Mouse (Mus musculus): ENCODE results near the gene Gstt1. TPM values are rescaled to one million over a fixed set of nuclear protein-coding genes. Genes with fewer than 3 reads are reported as not detected.

Gstt1 gene
- polyA plus RNA-seq, 1 experiment, result not detected

DNA sequence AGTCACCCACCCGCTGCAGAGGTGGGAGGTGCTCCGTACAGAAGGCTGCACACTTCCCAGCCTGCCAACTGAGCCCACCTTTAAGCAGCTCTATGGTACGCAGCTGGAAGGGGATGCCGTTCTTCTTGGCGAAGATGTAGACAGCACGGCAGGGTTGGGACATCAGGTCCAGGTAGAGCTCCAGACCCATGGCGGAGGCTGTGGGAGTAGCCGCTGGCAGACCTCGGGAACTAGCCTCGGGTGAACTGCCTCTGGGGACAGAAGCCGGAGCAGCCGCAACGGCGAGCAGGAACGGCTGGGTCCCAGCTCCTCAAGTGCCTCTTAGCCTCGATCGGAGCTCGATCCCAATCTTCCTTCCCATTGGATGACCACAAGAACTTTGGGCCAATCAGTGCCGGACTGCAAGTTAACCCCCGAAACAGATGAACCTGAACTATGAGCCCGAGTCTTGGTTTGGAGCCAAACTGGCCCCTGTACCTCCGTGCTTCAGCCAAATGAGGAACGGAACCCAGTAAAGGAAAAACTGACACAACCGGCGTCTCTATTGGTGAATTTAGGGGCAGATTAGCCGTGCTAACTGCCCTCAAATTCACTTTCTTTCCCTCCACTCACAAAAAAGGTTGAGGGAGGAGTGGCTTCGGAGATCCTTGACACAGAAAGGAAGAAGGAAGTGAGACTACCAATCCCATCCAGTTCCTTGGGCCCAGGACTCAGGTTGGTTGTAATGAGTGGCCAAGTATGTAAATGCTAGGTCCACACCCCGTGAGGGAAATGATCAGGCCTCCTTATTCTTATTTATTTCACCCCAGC lies 17.4 kb downstream of the Gstt1 start, which contains the start of the genes Gm20441 and Gstt3:
Gm20441 (minus strand) TSS at position 186 of the 810 bp plus-strand sequence.
Gstt3 (minus strand) TSS at position 646 of the 810 bp plus-strand sequence.
- TF ChIP-seq GATA1 (IDR thresholded peaks at IDR 0.05; ENCODE audit: low read length), result no peak

DNA sequence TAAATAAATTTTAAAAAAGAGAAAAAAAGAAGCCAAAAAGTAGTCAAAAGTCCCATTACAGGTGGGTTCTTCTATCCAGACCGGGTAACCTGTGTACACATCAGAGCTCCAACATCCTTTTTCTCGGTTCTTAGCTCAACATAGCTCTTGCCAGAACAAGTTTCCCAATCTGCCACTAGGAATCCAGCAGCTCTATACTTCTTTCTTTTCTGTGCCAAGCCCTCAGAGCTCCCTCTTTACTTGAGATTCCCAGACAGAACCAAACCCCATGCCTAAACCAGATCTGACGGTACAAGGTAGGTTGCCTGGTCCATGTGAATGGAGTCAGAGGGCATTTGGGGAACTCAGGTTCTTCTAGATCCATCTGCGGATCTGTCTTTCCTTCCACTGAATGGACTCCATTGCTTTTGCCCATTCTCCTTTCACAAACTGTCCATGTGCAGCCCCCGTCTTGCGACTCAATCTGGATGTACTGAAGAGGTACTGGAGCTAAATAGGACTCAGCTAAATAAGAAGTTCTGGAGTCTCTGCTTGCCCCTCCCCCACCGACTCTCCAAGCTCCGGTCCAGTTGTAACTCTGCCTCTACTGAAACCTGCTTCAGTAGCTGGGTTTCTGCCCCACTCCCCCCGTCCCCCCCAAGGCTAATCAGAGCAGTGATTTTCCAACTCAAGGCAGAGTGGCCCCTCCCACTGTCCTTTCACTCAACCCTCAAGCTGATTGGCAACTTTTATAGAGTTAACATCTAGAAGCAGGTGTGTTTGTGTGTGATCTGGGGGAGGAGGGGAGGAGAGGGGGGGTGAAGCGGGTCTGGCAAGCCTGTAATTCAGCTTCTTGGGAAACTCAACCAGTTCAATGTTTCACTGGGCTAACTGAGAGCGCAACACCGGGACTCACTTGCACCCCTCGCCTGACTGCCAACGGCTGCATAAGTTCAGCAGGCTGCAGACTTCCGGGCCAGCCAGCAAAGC lies 18.9 kb downstream of the Gstt1 start:
- no peak for TF ChIP-seq GATA1 (IDR thresholded peaks at IDR 0.05; ENCODE audit: low read length)

DNA sequence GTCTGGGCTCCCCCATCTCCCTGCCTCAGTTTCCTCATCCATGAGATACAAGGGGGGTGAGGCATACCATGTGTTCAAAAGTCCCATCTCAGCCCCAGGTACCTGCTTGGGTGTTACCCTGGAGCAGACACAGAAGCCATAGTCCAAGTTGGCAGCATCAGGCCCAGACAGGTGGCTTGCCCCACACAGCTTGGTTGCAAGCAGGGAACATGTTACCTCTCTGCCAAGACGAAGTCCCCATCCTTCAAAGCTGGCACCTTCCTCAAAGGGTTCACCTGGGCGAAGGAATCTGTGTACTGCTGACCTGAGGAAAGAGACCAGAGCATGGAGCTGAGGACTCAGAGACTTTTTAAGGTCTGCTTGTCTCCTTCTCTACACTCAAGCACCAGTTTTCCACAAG lies 20.5 kb downstream of the Gstt1 start:
- no peak for TF ChIP-seq GATA1 (IDR thresholded peaks at IDR 0.05; ENCODE audit: low read length)

DNA sequence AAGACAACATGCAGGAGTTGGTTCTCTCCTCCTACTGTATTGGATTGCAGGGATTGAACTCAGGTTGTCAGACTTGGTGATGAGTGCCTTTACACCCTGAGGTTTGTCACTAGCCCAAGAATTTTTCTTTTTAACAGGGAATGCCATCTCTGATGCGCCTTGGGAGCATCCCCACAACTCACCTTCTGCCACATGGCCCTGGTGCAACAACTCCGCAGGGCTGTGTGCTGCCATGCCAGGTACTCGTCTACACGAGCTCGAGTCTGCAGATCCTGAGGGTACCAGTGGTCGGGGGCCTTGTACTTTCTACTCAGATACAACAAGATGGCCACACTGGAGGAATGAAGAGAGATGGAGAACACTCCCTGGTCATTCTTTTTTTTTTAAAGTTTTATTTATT lies 21.8 kb downstream of the Gstt1 start:
- no peak for TF ChIP-seq GATA1 (IDR thresholded peaks at IDR 0.05; ENCODE audit: low read length)

DNA sequence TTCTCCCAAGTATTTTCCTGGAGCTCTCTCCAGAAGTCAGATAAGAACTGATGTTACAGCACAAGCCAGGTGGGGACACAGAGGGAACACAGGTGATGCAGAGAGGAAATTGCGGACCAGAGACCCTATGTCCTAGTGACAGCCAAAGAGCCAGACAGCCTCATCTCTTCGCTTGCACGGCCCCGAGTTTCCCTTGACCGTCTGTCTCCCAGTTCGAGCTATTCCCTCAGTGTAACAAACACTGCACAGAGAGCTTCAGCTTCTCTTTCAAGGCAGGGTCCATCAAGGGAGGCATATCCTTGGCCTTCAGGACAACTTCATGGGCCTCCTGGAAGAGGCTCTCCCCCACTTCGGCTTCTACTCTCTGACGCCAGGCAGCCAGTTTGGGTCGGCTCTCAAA lies 23.8 kb downstream of the Gstt1 start:
- TF ChIP-seq GATA1 (IDR thresholded peaks at IDR 0.05; ENCODE audit: low read length), result no peak

DNA sequence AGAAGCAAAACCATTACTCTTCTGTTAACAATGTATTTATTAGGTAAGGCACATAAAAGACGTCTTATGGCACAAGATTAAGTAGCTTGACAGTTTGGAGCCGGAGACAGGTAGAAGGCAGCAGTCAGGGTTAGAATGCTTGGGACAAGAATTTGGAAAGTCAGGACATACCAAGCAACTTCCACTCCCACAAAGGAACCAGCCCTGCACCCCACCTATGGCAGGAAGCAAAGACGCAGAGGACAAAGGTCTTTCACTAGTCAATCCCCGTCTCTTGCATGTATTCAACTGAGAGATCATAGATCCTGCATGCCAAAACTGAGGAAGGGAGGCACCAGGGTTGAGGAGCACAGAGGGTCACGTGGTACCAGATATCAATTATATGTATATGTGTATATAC lies 24.3 kb downstream of the Gstt1 start:
- no peak for TF ChIP-seq GATA1 (IDR thresholded peaks at IDR 0.05; ENCODE audit: low read length)

DNA sequence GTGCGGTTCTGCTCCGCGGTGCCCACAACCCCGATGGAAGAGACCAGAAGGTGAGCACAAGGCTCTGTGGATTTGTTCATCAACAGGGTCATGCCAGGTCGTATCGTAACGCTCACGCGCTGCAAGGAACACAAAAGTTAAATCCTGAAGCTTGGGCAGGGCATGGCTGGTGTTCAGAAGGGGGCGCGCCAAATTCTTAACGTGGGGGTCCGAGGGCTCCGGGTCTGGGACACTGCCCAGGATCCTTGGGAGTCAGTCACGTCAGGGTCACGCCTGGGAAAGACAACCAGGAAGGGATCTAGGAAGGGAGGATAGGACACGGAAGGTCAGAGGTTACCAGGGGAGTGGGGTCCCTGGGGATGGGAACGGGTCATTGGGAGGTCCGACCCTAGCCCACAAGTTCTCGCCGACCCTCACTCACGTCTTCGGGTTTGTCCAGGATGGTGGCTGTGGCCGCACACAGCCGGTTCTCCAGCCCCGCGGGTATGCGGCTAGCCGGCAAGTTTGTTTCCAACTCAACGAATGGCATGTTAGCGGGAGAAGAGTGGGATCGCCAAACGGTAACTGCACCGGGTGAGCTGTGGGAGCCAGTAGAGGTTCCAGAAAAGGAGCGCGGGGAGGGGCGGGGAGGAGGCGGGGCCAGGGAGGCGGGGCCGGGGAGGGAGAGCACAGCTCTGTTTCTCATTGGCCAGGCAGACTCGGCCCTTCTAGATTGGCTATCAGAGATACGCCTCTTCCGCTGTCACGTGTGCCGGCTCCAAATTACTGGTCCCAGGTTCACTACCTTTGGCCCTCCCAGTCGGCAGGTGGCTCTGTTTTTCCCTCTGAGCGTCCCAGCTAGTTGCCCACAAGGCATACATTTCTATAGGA lies 25.4 kb downstream of the Gstt1 start, which contains the start of gene Ddt:
Ddt (minus strand) TSS at position 620 of the 870 bp plus-strand sequence.
- no peak for TF ChIP-seq GATA1 (IDR thresholded peaks at IDR 0.05; ENCODE audit: low read length)

DNA sequence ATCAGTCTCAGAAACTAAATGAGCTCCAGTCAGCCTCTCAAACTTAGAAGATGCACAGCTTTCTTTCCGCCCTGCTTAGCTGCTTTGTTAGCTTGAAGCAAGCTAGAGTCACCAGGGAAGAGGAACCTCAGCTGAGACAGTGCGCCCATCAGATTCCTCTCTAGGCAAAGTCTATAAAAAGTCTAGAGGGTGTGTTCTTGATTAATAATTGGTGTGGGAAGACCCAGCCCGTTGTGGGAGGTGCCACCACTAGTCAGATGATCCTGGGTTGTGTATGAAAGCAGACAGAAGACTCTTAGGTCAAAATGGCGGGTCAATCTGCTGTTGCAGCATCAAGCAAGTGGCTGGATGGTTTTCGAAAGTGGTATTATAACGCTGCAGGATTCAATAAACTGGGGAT lies 31.5 kb downstream of the Gstt1 start:
- no peak for TF ChIP-seq GATA1 (IDR thresholded peaks at IDR 0.05; ENCODE audit: low read length)

DNA sequence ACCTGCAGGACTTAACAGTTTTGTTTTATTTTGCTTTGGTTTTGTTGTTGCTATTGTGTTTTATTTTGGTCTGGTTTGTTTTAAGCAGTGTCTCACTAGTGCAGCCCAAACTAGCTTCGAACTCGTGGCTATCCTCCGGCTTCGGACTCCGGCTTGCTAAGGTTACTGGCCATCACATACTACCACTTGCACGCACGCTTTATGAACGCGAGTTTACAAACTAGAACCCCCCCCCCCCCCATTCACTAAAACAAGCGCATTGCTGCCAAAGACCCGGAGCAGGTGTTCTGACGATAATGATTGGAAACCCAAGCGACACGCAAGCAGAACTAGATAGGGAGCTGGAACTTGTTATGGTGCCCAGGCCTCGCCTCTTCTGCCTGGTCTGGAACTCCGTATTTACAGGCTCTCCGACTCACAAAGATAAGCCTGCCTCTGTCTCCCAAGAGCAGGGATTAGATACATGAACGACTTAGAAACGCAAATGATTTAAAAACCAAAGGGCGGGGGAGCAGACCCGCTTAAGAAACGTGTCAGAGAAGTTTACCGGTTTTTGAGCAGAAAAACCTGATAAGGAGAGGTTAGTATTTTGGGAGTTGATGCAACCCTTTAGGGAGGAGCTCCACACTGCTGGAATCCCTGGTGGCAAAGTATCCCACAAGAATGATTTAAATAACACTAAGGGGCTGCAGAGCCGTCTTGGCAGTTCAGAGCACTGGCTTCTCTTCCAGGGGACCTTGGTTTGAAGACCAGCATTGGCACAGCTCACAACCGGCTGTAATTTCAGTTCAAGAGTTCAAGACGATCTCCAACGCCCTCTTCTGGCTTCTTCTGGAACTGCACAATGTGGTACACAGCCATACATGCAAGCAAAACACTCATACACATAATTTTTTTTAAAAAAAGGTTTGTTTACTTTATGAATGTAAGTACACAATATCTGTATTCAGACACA lies 33.6 kb downstream of the Gstt1 start:
- no peak for TF ChIP-seq GATA1 (IDR thresholded peaks at IDR 0.05; ENCODE audit: low read length)

DNA sequence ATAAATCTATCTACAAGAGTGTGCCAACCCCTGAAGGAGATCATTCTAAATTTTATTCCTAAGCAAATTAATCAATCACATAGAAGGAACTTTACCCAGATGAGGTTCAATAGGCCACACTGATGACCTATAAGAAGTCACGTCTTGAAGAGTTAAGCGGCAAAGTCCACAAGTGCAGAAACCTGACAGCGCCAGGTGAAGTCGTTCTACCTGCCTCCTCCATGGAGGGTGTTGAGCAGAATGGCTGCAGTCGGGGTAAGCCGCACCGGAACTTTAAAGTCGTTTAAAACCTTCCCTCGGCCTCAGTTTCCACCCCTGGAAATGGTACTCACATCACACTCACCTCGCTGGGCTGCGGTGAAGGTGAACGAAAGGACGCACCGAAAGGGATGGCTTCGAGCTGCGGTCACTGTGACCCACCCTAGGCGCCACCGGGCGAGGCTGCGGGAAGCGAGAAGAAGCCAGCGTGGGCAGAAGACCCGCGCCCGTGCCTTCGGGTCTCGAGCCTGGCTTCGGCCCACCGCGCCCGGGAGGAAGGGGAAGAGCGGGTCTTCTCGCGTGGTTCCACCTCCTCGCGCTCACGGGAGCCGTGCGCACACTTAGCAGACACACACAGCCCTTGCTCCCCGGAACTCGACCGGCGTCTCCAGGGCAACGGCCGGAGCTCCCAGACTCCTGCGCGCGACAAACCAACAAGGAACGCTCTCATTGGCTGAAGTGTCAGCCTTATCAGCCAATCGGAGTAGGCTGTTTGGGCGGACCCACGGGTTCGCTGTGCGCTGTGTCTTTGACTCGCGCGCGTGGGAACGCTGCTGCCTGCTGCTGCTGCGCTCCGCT lies 34.5 kb downstream of the Gstt1 start, which contains the start of gene Cabin1:
Cabin1 (minus strand) TSS at position 660 of the 837 bp plus-strand sequence.
- no peak for TF ChIP-seq GATA1 (IDR thresholded peaks at IDR 0.05; ENCODE audit: low read length)

DNA sequence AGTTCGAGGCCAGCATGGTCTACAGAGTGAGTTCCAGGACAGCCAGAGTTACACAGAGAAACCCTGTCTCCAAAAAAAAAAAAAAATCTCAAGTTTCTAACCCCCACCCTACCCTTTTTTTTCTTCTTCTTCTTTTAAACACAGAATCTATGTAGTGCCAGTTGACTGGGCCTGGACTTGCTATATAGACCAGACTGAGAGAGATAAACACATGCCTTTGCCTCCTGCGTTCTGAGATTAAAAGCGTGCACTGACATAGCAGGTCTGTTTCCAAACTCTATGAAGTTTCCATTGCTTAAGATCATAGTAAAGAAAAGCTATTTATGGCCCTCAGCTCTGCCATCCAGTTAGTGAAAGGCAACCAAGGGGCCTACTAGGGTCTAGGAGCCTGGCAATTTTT lies 36.0 kb downstream of the Gstt1 start:
- no peak for TF ChIP-seq GATA1 (IDR thresholded peaks at IDR 0.05; ENCODE audit: low read length)

DNA sequence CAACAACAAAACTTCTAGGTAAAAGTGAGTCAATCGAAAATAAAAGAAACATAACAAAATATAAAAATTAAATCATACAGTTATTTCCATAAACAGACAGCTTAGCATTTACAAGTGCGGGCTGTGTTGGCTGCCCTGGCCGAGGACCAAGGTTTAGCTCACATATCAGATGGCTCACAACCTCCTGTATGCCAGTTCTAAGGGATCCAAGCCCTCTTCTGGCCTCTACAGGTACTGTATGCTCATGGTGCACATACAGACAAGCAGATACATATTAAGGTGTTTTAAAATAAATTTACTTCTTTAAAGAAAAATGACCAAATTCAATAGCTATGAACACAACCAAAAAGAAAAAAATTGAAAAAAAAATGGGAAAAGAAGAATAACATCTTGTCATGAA lies 38.1 kb downstream of the Gstt1 start:
- no peak for TF ChIP-seq GATA1 (IDR thresholded peaks at IDR 0.05; ENCODE audit: low read length)

DNA sequence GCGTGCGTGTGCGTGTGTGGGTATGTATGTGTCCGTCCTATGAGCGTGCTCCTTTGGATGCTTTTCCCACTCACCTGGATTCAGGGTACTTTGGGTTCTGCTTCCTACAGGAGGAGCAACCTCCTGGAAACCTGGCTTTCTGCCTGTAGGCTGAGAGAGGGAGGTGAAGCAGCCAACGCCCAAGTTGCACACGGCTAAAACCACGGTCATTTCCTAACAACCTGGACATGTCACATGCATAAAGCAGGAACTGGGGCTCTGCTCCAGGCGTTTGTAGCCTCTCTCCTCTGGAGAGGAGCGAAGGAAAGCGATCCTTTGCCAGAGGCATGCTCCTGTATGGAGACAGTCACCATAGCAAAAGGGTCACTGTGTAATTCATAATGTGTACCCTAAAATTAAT lies 41.7 kb downstream of the Gstt1 start:
- no peak for TF ChIP-seq GATA1 (IDR thresholded peaks at IDR 0.05; ENCODE audit: low read length)

Data from G1E-ER4 (cell line).